Mouse (Mus musculus) naive thymus-derived CD4-positive, alpha-beta T cell, adult 2 months (primary cell): ENCODE data around the gene Foxl2.

ENCODE experiments used
- DNase-seq: peaks from one replicate; pipeline ENCODE4 v3.0.0-alpha.2; 2011; ENCODE audit warnings: low read depth

Foxl2 gene

GRCm38 (mm10) chr9:98962478-98963142, 7.5 kb downstream of the Foxl2 start:
- no peak for DNase-seq

DNA sequence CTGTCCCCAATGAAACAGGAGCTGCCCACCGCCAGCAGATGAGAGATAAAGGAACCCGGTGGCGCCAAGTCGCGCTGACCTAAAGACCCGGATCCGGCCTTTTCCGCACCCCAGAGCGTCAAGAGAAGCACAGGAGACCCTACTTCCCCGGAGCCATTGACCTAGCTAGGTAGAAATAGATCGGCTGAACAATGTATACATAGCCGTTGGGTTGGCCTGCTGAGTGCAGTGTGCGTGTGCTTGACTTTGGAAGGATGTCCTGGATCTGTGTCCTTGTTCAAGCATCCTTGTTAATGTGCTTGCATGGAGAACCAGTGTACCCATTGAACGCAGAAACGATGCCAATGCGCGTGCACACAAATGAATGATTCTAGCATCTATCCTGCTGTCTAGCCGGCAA, 8.6 kb downstream of the Foxl2 start:
- DNase-seq = no peak

DNA sequence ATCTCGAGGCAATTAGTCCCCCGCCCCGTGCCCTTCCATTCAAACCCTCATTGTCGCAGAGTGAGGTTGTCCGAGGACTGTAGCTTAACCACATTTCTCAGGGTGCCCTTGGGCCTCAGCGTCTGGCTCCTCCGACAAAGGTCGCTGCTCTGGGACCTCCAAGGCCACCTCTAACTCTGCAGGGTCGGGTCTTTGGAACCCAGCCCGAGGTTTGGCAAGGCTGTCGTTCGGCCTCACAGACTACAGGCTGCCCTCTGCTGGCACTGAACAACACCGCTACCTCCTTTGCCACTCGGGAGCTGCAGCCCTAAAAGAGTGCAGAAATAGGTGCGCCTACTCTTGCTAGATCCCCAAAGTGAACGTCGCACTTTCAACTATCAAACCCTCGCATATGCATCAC, 10.0 kb downstream of the Foxl2 start:
- DNase-seq = no peak

DNA sequence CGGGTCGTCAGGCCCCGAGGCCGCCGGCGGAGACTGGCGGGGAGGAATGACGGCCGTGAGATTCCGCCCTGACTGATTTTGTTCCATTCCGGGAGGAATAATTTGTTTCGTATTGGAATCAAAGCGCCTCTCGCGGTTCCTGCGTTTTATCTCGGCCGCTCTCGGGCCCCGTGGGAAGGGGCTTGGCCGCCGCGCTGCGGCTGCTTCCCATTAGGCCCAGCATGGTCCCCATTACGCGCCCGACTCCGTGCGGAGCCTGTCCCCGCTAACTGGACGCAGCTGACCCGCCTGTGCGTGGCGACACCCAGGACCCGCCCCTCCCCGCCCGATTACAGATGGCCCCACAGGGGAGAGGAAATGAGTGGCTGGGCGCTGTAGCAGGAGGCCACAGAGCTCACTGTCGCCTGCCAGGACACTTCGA, 18.0 kb downstream of the Foxl2 start:
- no peak for DNase-seq

DNA sequence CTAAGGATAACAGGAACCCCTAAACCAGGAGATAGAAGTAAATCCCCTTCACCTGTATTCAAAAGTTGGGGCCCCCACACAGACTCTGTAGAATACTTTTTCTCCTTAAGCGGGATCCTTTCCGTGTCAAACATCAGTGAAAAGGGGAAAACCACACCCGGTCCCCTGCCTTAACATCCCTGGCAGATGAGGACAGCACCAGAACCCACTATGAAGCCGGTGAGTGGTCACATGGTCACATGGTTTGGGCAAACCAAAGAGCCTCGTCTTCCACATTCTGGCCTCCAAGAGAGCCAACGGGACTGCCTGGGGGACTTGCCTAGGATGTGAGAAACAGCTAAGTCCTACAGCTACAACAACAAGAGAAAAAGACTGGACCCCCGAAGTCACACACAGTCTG, 18.5 kb downstream of the Foxl2 start:
- no peak for DNase-seq

GRCm38 (mm10) chr9:98974898-98975297, 19.8 kb downstream of the Foxl2 start:
- DNase-seq = no peak

GRCm38 (mm10) chr9:98976081-98976480, 21.0 kb downstream of the Foxl2 start:
- no peak for DNase-seq

DNA sequence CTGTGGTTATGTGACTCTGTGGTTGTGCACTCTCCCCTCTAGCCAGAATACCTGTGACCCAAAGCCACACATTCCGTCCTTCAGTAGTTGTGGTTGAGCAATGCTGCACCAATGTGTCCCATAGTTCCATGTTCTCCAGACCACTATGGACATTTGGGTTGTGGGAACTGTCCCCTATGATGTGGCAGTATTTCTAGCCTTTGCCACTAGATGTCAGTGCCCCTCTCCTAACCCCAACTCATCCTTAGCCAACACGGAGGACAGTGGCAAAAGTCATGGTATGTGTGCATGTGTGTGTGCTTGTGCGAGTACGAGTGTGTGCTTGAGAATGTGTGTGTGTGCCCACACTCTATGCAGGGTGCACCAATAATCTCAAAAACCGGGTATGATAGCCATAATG, 21.4 kb downstream of the Foxl2 start:
- DNase-seq = peak; percentile 16

GRCm38 (mm10) chr9:98979431-98980416, 24.6 kb downstream of the Foxl2 start:
- peak; percentile 97 for DNase-seq

DNA sequence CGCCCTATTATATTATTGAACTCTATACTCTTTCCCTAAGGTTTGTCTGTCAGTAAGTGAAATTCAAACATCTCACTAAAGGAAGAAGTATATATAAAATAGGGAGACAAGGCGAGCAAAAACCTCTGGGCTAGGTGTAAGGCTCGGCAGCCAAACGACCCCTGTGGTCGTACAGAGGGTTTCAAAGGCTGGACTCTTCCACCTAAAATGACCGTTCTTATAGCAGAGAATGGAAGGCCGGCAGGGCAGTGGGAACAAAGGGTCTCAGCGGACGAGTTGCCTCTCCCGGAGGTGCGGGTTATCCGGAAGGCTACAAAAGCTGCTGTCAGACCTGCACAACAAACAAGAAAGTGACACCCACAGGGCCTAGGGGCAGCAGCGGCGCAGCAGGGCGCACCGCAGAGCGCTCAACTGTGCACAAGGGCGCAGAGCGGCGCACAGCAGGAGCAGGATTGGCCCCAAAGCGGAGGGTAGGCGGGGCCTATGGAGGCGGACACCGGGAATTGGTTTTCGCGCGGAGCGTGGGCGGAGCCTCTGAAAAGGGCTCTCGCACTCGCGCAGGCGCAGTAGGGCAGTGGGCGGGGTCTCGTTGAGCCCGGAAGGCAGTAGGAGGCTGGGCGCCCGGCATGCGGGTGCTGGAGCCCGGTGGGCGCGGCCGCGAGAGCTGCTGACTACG, 30.9 kb downstream of the Foxl2 start, which contains the start of gene Faim:
Gene Faim (plus strand): TSS at position 574 of the 676 bp plus-strand sequence.
- DNase-seq = peak; percentile 100

DNA sequence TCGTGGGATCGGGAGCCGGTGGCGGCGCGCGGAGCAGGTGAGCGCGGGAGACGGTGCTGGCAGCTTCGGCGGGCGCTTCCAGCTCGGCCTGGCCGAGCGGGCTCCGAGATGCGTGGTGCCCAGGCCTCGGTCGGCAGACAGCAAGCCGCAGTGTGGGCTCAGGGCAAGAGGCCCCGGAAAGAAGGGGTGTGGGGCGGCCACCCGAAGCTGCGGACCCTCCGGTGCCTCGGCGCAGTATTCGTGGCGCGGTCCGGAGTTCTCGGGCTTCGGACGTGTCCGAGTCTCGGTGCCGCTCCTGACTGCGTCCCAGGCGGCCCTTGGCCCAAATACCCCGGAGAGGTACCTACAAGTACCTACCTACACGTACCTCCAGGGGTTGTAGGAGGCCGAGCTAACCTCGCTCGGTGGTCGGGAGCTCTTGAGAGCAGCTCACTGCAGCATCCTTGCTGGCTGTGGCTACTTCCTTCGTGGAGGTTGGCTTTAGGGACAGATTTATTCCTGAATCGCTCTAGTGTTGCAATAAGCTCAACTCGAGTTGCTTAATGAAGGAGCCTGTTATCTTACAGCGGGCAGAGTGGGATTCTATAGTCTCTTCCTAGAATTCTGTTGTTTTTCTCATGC, 31.5 kb downstream of the Foxl2 start:
- DNase-seq = no peak

- peak; percentile 48 for DNase-seq
Observed at GRCm38 (mm10) chr9:98987131-98987530, 32.0 kb downstream of the Foxl2 start.

DNA sequence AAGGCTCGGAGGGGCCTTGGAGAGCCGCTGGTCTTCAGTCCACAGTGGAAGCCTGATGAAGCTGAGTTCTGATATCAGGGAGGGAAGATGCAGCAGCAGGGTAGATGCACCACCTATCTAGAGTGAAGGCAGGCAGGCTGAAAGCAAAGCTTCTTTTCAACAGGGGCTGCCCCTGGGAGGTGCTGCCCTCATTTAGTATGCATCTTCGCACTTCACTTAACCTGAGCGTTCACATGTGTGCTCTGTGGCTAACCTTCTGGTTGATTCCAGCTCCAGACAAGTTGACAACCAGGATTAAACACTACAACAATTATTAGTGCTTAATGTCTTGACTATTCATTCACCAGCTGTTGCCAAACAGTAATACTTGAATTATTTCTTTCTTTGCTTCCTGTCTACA, 39.0 kb downstream of the Foxl2 start:
- DNase-seq = no peak

DNA sequence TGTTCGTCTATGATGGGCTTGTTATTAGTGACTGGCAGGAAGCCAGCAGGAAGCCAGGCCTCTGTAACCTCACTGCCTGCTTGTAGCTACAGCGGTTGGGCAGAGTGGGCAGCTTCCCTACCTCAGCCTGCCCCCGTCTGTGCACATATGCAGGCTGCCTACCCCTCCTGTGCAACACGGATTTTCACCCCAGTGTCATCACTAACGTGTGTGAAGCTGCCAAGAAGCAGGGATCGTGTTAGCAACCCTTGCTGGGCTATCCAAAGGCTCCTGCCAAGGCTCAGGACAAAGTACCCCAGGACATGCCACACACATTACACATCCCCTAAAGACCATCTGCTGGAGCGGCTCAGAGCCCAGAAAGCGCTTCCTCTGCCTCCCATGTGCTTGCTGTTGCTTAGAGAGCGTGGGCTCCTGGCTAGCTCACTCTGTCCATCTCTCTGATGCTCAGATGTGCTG, 44.8 kb downstream of the Foxl2 start:
- no peak for DNase-seq

DNA sequence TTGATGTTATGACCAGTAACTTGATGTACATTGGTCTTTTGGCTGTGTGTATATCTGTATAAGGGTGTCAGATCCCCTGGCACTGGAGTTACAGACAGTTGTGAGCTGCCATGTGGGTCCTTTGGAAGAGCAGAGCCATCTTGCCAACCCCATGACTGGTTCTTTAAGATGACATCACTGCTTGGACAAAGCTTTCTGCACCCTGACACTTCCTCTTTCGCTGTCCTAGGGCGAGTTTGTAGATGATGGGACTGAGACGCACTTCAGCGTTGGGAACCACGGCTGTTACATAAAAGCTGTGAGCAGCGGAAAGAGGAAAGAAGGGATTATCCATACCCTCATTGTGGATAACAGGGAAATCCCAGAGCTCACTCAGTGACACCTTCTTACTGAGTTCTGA, 46.2 kb downstream of the Foxl2 start:
- DNase-seq = no peak
